Comparison of ENCODE assay signal across 8 mouse cellular contexts in the genomic region with DNA sequence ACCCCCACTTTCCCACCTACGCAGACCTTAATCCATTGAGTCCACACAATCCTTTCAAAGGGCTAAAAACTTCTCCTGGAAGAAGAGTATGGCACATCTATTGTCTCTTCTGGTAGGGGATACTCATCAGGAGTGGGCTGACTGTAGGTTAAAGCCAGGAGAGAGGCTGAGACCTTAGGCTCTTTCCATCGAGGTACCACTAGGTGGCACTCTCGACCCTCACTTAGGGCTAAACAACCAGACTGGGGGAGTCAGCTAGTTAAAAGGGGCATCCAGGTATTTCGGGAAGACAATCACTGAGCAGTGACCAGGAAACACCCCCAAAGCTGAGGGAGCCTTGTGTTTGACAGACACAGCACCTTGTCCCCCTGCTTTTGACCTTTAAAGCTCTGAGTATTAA. TPM values are rescaled to one million over a fixed set of nuclear protein-coding genes. Genes with fewer than 3 reads are reported as not detected.
DNase-seq lines count a peak whose midpoint lies in the region; ATAC-seq and TF ChIP-seq lines count a peak whose summit lies in the region.

No protein-coding gene starts in this region.

- DNase-seq in left cerebral cortex, adult 2 months (ENCODE audit: extremely low spot score in 1 of 2, low spot score in 2 of 2) = peak; percentile 21 to 44
- DNase-seq in left cerebral cortex, adult 8-10 months (ENCODE audit: low spot score in 2 of 2) = no peak
- peak; percentile 47 for DNase-seq in T-cell, adult 2 months (ENCODE audit: low spot score)
- DNase-seq in embryo, embryonic 9.5 days (ENCODE audit: extremely low spot score) = peak; percentile 46
- peak; percentile 61 for DNase-seq in limb, embryonic 11.5 days (ENCODE audit: low spot score)
- peak; percentile 37 to 51 for DNase-seq in thymus, postnatal 36 days

- H3K4me3 ChIP-seq in left cerebral cortex, adult 2 months = no peak overlapping the region
- H3K4me3 ChIP-seq in hindbrain, embryonic 16.5 days (ENCODE audit: low read length) = no peak overlapping the region
- no peak overlapping the region for H3K4me3 ChIP-seq in limb, embryonic 11.5 days (ENCODE audit: low read depth, low read length)
- no peak overlapping the region for H3K4me3 ChIP-seq in neural tube, embryonic 15.5 days (replicated peaks)

- TF ChIP-seq CTCF in left cerebral cortex, adult 2 months (IDR thresholded peaks at IDR 0.05) = peak; percentile 79

- no peaks in the 10 kb centered on the region for H3K4me1 ChIP-seq in hindbrain, embryonic 16.5 days (ENCODE audit: control insufficient read depth, insufficient read depth, low read depth, low read length)
- no peaks in the 10 kb centered on the region for H3K4me1 ChIP-seq in limb, embryonic 11.5 days (ENCODE audit: control insufficient read depth, insufficient read depth, low read length)
- H3K4me1 ChIP-seq in neural tube, embryonic 15.5 days = no peaks in the 10 kb centered on the region

- WGBS in hindbrain, embryonic 16.5 days = 17% methylated on average over 4 of the region's 4 CpGs
- 15% methylated on average over 4 of the region's 4 CpGs for WGBS in limb, embryonic 11.5 days
- 18% methylated on average over 4 of the region's 4 CpGs for WGBS in neural tube, embryonic 15.5 days

- no peaks in the 10 kb centered on the region for H3K27me3 ChIP-seq in hindbrain, embryonic 16.5 days (replicated peaks; ENCODE audit: control insufficient read depth, insufficient read depth, low read length)
- H3K27me3 ChIP-seq in limb, embryonic 11.5 days (ENCODE audit: control insufficient read depth, insufficient read depth, low read length) = no peaks in the 10 kb centered on the region
- no peaks in the 10 kb centered on the region for H3K27me3 ChIP-seq in neural tube, embryonic 15.5 days (replicated peaks)

- intact Hi-C loops in left cerebral cortex, adult 2 months (cut with DNase I) = loop anchor here (2.0 to 5.0 kb wide), 2 partner anchors 130 to 226 kb away; no protein-coding TSS in a partner anchor

- no peaks in the 10 kb centered on the region for H3K36me3 ChIP-seq in hindbrain, embryonic 16.5 days (ENCODE audit: control insufficient read depth, insufficient read depth, low read length)
- no peaks in the 10 kb centered on the region for H3K36me3 ChIP-seq in limb, embryonic 11.5 days (ENCODE audit: control insufficient read depth, insufficient read depth, low read length)
- no peaks in the 10 kb centered on the region for H3K36me3 ChIP-seq in neural tube, embryonic 15.5 days

- no peak overlapping the region for H3K4me2 ChIP-seq in hindbrain, embryonic 16.5 days (ENCODE audit: low read length)
- H3K4me2 ChIP-seq in limb, embryonic 11.5 days (ENCODE audit: low read depth, severe bottlenecking) = no peak overlapping the region
- no peak overlapping the region for H3K4me2 ChIP-seq in neural tube, embryonic 15.5 days

- no peaks in the 10 kb centered on the region for H3K9me3 ChIP-seq in hindbrain, embryonic 16.5 days (ENCODE audit: control insufficient read depth, low read length)
- H3K9me3 ChIP-seq in limb, embryonic 11.5 days (ENCODE audit: control insufficient read depth, low read length) = no peaks in the 10 kb centered on the region
- no peaks in the 10 kb centered on the region for H3K9me3 ChIP-seq in neural tube, embryonic 15.5 days (replicated peaks)

- no peak overlapping the region for H3K27ac ChIP-seq in left cerebral cortex, adult 2 months
- no peak overlapping the region for H3K27ac ChIP-seq in hindbrain, embryonic 16.5 days (ENCODE audit: low read depth, low read length)
- H3K27ac ChIP-seq in limb, embryonic 11.5 days (replicated peaks; ENCODE audit: low read depth, low read length) = no peak overlapping the region
- H3K27ac ChIP-seq in neural tube, embryonic 15.5 days (replicated peaks) = no peak overlapping the region

- ATAC-seq in hindbrain, embryonic 16.5 days = peak; percentile 40; the same call in 1 of the 2 replicates
- no peak for ATAC-seq in limb, embryonic 11.5 days (ENCODE audit: insufficient number of reproducible peaks, low FRiP score, low TSS enrichment, low read depth)
- ATAC-seq in neural tube, embryonic 15.5 days (ENCODE audit: low FRiP score) = peak; percentile 38; the same call in 1 of the 2 replicates

- no peak overlapping the region for H3K9ac ChIP-seq in hindbrain, embryonic 16.5 days (ENCODE audit: low read depth, low read length)
- no peak overlapping the region for H3K9ac ChIP-seq in limb, embryonic 11.5 days (ENCODE audit: low read length)
- no peak overlapping the region for H3K9ac ChIP-seq in neural tube, embryonic 15.5 days (replicated peaks)

RNA-seq across cellular contexts. Expression of a gene that starts 27.2 kb away (rescaled TPM):
- total RNA-seq in left cerebral cortex, adult 2 months (2021) = 10 to 100 TPM; 26.3 to 31.5 TPM
- 10 to 100 TPM; 27.9 to 32.7 (median 30.1) TPM for total RNA-seq in left cerebral cortex, adult 8-10 months (2022)
- 33.2 and 33.4 TPM in 2 replicates for polyA plus RNA-seq in hindbrain, embryonic 16.5 days (2015; fragmentation: Nextera tagmentation; extraction: Ambion mirVana)
- polyA plus RNA-seq in limb, embryonic 11.5 days (2014; fragmentation: Nextera tagmentation; extraction: Ambion mirVana) = 31.0 and 31.1 TPM in 2 replicates
- polyA plus RNA-seq in neural tube, embryonic 15.5 days (2015; fragmentation: Nextera tagmentation; extraction: Ambion mirVana) = 32.5 and 35.8 TPM in 2 replicates

Comparison
In these comparisons a context has a peak if more than half of its experiments do, and no peak if none do; other contexts are left out.
1. DNase-seq: peak in left cerebral cortex, adult 2 months (2 of 2), T-cell, adult 2 months (single experiment), embryo, embryonic 9.5 days (single experiment), limb, embryonic 11.5 days (single experiment) and thymus, postnatal 36 days (2 of 2); none in left cerebral cortex, adult 8-10 months (0 of 2).